Mouse (Mus musculus): ENCODE measurements around the gene Mast1. TPM values are rescaled to one million over a fixed set of nuclear protein-coding genes. Genes with fewer than 3 reads are reported as not detected.

Mast1 gene
- total RNA-seq, 2 experiments from 2014 or later = not detected

- DNase-seq = no peak
Observed at GRCm38 (mm10) chr8:84873016-84873415, 64.1 kb downstream of the Mast1 start.

GRCm38 (mm10) chr8:84872309-84872965, 64.7 kb downstream of the Mast1 start:
- no peak for DNase-seq

GRCm38 (mm10) chr8:84871376-84872308, 65.5 kb downstream of the Mast1 start, which contains the start of gene Syce2:
Syce2 (plus strand) TSS chr8:84872111.
- peak; percentile 57 for DNase-seq

Small RNA genes within 50 kb of the gene (microRNA-seq; reads per million reads assigned to microRNA genes)
- gene Gm24197 (ENCODE audit: borderline replicate concordance in 2 of 2) (0 reads per million in 2 experiments), gene Mir7069 (ENCODE audit: borderline replicate concordance in 2 of 2) (0.74 to 1.6 reads per million in 2 experiments)

Other genes starting within 250 kb of the Mast1 start
- gene Nacc1, start 249.5 kb downstream of the Mast1 start, total RNA-seq (2021) = 10 to 100 TPM; 20.0 to 22.2 TPM
- 1 to 10 TPM; 1.3 to 2.0 TPM for gene Lyl1, start 235.9 kb downstream of the Mast1 start, total RNA-seq (2021)
- gene G430095P16Rik, start 214.4 kb downstream of the Mast1 start, total RNA-seq (2021) = under 1 TPM; 0.54 to 0.67 TPM
- gene Nfix, start 137.0 kb downstream of the Mast1 start, total RNA-seq (2021) = 100 to 1,000 TPM; 447 to 529 TPM
- 1 to 10 TPM; 9.5 to 9.6 TPM for gene Dand5, start 114.5 kb downstream of the Mast1 start, total RNA-seq (2021)
- gene Gadd45gip1, start 105.8 kb downstream of the Mast1 start, total RNA-seq (2021) = 10 to 100 TPM; 20.5 to 22.6 TPM
- 100 to 1,000 TPM; 134 TPM for gene Rad23a, start 96.7 kb downstream of the Mast1 start, total RNA-seq (2021)
- 100 to 1,000 TPM; 178 to 214 TPM for gene Calr, start 90.4 kb downstream of the Mast1 start, total RNA-seq (2021)
- 10 to 100 TPM; 21.2 to 24.2 TPM for gene Farsa, start 80.4 kb downstream of the Mast1 start, total RNA-seq (2021)
- 1 to 10 TPM in 1 of 2 experiments, under 1 TPM in 1; 0.95 to 1.2 TPM for gene Syce2, start 65.2 kb downstream of the Mast1 start, total RNA-seq (2021)
- gene Gcdh, start 43.4 kb downstream of the Mast1 start, total RNA-seq (2021) = 10 to 100 TPM; 34.7 to 34.8 TPM
- not detected for gene Klf1, start 35.4 kb downstream of the Mast1 start, total RNA-seq (2021)
- 1 to 10 TPM; 4.5 to 5.7 TPM for gene Dnase2a, start 28.8 kb downstream of the Mast1 start, total RNA-seq (2021)
- not detected for gene Rtbdn, start 9.6 kb upstream of the Mast1 start, total RNA-seq (2021)
- gene Gm49661, start 32.1 kb upstream of the Mast1 start, total RNA-seq (2021) = not detected
- 100 to 1,000 TPM; 192 to 200 TPM for gene Prdx2, start 32.2 kb upstream of the Mast1 start, total RNA-seq (2021)
- gene Rnaseh2a, start 32.4 kb upstream of the Mast1 start, total RNA-seq (2021) = 10 to 100 TPM; 22.2 to 24.7 TPM
- 1 to 10 TPM; 5.1 to 6.9 TPM for gene Junb, start 41.4 kb upstream of the Mast1 start, total RNA-seq (2021)
- gene Hook2, start 53.2 kb upstream of the Mast1 start, total RNA-seq (2021) = 1 to 10 TPM; 1.1 to 1.3 TPM
- not detected for gene Best2, start 77.2 kb upstream of the Mast1 start, total RNA-seq (2021)
- 10 to 100 TPM; 45.6 to 48.2 TPM for gene Asna1, start 87.9 kb upstream of the Mast1 start, total RNA-seq (2021)
- gene Trir, start 89.5 kb upstream of the Mast1 start, total RNA-seq (2021) = 10 to 100 TPM; 66.5 to 69.4 TPM
- gene Tnpo2, start 99.6 kb upstream of the Mast1 start, total RNA-seq (2021) = 10 to 100 TPM; 23.5 to 27.9 TPM
- gene Fbxw9, start 122.7 kb upstream of the Mast1 start, total RNA-seq (2021) = 1 to 10 TPM; 1.8 to 2.2 TPM
- not detected for gene Gm5741, start 130.6 kb upstream of the Mast1 start, total RNA-seq (2021)
- 10 to 100 TPM; 18.6 to 20.3 TPM for gene Dhps, start 134.4 kb upstream of the Mast1 start, total RNA-seq (2021)
- gene Wdr83os, start 143.4 kb upstream of the Mast1 start, total RNA-seq (2021) = 10 to 100 TPM; 39.8 to 43.1 TPM
- gene Wdr83, start 143.9 kb upstream of the Mast1 start, total RNA-seq (2021) = 10 to 100 TPM; 14.9 to 21.8 TPM
- gene Man2b1, start 145.9 kb upstream of the Mast1 start, total RNA-seq (2021) = 10 to 100 TPM in 1 of 2 experiments, 1 to 10 TPM in 1; 7.3 to 12.6 TPM
- gene Zfp791, start 185.7 kb upstream of the Mast1 start, total RNA-seq (2021) = 1 to 10 TPM in 1 of 2 experiments, under 1 TPM in 1; 1.00 to 1.4 TPM
- gene Cks1brt, start 214.6 kb upstream of the Mast1 start, total RNA-seq (2021) = not detected

Measured in gastrocnemius, postnatal 25 days (tissue).